Mouse (Mus musculus): ENCODE measurements around the gene Ctnnal1.

DNA sequence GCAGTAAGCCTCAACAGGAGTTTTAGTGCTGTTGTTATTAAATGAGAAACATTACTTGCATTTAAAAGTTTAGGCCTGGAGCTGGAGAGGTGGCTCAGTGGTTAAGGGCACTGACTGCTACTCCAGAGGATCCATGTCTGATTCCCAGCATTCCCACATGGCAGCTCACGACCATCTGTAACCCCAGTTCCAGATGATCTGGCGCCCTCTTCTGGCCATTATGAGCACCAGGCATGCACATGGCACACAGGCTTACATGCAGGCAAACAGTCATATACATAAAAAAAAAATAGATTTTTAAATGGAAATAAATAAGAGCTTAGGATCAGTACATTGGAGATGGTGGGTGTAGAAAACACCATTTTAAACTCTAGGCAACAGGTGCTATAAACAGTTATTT, 21.0 kb downstream of the Ctnnal1 start:
- TF ChIP-seq GATA1 (IDR thresholded peaks at IDR 0.05; ENCODE audit: borderline replicate concordance, low read length): no peak
- no peak for TF ChIP-seq FLI1 (IDR thresholded peaks at IDR 0.05; ENCODE audit: low read length)

Data from megakaryocyte, embryonic 14.5 days (primary cell).